In the genomic region with DNA sequence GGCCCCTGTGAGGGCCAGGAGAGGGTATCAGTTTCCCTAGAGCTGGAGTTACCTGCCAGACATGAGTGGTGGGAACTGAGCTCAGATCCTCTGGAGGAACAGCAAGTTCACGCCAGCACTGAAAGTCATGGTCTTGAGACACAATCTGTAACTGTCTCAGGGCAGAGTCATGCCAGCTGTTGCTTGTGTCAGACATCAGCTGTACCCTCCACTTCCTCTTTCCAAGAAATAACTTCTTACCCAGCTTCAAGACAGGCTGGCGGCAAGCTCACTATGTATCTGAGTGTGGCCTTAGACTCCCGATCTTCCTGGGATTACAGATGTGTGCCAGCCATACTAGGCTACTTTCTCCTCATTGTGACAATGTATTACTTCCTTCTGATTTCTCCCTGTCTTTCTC, we compare ENCODE assay signal across 19 mouse cellular contexts. TPM values are rescaled to one million over a fixed set of nuclear protein-coding genes. Genes with fewer than 3 reads are reported as not detected.
DNase-seq lines count a peak whose midpoint lies in the region; ATAC-seq and TF ChIP-seq lines count a peak whose summit lies in the region.
"Had no signal": no experiment of that assay in that cellular context is flagged by ENCODE, and none has a peak within 500 bp of the region (broad histone marks: within the 10 kb centered on the region; RNA-seq: fewer than 3 reads in every experiment).

No protein-coding gene starts in this region.

- peak; percentile 96 for ATAC-seq in granulocyte monocyte progenitor cell, adult 5-6 weeks (replicated peaks; ENCODE audit: poor library complexity, severe bottlenecking)
- peak; percentile 55; the same call in 1 of the 2 replicates for ATAC-seq in megakaryocyte-erythroid progenitor cell, adult 5-6 weeks (replicated peaks; ENCODE audit: low FRiP score, low TSS enrichment, poor library complexity, severe bottlenecking)
- ATAC-seq: activated CD4-positive, CD25-positive, alpha-beta regulatory T cell, adult 4 months; forebrain, postnatal 0 days; midbrain, embryonic 16.5 days had no signal

- TF ChIP-seq CTCF in gastrocnemius, adult 2 months (IDR thresholded peaks at IDR 0.05): no peak

- H3K4me3 ChIP-seq in gastrocnemius, adult 2 months: no peak overlapping the region
- H3K4me3 ChIP-seq: hindbrain, embryonic 15.5 days; lung, embryonic 15.5 days; neural tube, embryonic 15.5 days had no signal

- DNase-seq in gastrocnemius, adult 2 months: peak; percentile 30
- DNase-seq in gastrocnemius, adult 8-10 months (ENCODE audit: low spot score in 2 of 2): no peak
- peak; percentile 54 for DNase-seq in A20 (ENCODE audit: low read depth, low spot score)
- no peak for DNase-seq in frontal cortex, postnatal 36 days (ENCODE audit: low spot score in 2 of 2)
- no peak for DNase-seq in cerebellum, adult 8-10 months
- DNase-seq in heart, postnatal 4 days: no peak
- DNase-seq: cerebellum, adult 11-12 months; forebrain, postnatal 0 days; kidney, adult 2 months; right cerebral cortex, adult 18-20 months; thymus, postnatal 36 days had no signal

- intact Hi-C loops in gastrocnemius, adult 2 months (cut with DNase I): no loop called here

- peak overlapping the region; percentile 12; the same call in 1 of the 2 replicates for H3K27ac ChIP-seq in gastrocnemius, adult 2 months
- H3K27ac ChIP-seq: hindbrain, embryonic 15.5 days; lung, embryonic 15.5 days; neural tube, embryonic 15.5 days had no signal

RNA-seq across cellular contexts. Expression of gene Tbc1d23, which starts 15.3 kb away (rescaled TPM):
- 10 to 100 TPM; 19.2 to 19.5 TPM for total RNA-seq in gastrocnemius, adult 2 months (2021)
- 10 to 100 TPM; 19.5 to 23.2 (median 19.7) TPM for total RNA-seq in gastrocnemius, adult 8-10 months (2022)
- 28.2 and 36.4 TPM in 2 replicates for total RNA-seq in granulocyte monocyte progenitor cell, adult 5-6 weeks (2014; fragmentation: Nextera tagmentation)
- total RNA-seq in granulocyte monocyte progenitor cell, adult 5-6 weeks (2017): 42.3 and 45.7 TPM in 2 replicates
- total RNA-seq in megakaryocyte-erythroid progenitor cell, adult 5-6 weeks (2014; fragmentation: Nextera tagmentation): 22.7 and 31.5 TPM in 2 replicates
- total RNA-seq in megakaryocyte-erythroid progenitor cell, adult 5-6 weeks (2017): 7.9 and 42.5 TPM in 2 replicates
- 10 to 100 TPM; 33.4 to 33.8 TPM for total RNA-seq in heart, postnatal 4 days (2021)

RNA-seq across cellular contexts. Expression of gene Tmem30c, which starts 46.1 kb away (rescaled TPM):
- total RNA-seq in gastrocnemius, adult 2 months (2021): not detected
- total RNA-seq in gastrocnemius, adult 8-10 months (2022): not detected
- not detected in 2 replicates for total RNA-seq in granulocyte monocyte progenitor cell, adult 5-6 weeks (2014; fragmentation: Nextera tagmentation)
- total RNA-seq in granulocyte monocyte progenitor cell, adult 5-6 weeks (2017): not detected in 2 replicates
- 0.31 TPM in 1 of 2 replicates, not detected in the other for total RNA-seq in megakaryocyte-erythroid progenitor cell, adult 5-6 weeks (2014; fragmentation: Nextera tagmentation)
- not detected in 2 replicates for total RNA-seq in megakaryocyte-erythroid progenitor cell, adult 5-6 weeks (2017)
- not detected for total RNA-seq in heart, postnatal 4 days (2021)
- total RNA-seq: heart, adult 18-20 months had no signal

Comparison
In these comparisons a context has a peak if more than half of its experiments do, and no peak if none do; other contexts are left out.
1. DNase-seq: peak in gastrocnemius, adult 2 months (single experiment) and A20 (single experiment); none in gastrocnemius, adult 8-10 months (0 of 2), frontal cortex, postnatal 36 days (0 of 2), cerebellum, adult 8-10 months (single experiment) and heart, postnatal 4 days (single experiment).